Mouse (Mus musculus) spleen, adult 18-20 months (tissue): ENCODE results near the gene Trio.

Experiments used
- DNase-seq, 2 experiments: peaks; one replicate each; pipeline ENCODE4 v3.0.0; 2022; ENCODE audit warnings: mixed read lengths in 2 of 2

The Trio gene

GRCm38 (mm10) chr15:27991066-27991701 lies 34.5 kb downstream of the Trio start:
- no peak for DNase-seq

- DNase-seq, result no peak
These were observed 37.7 kb downstream of the Trio start for GRCm38 (mm10) chr15:27987979-27988378.

- DNase-seq, result no peak
These were observed 40.8 kb downstream of the Trio start for GRCm38 (mm10) chr15:27984881-27985280.

GRCm38 (mm10) chr15:27981764-27982500 lies 43.7 kb downstream of the Trio start:
- no peak for DNase-seq

GRCm38 (mm10) chr15:27981258-27981657 lies 44.4 kb downstream of the Trio start:
- no peak for DNase-seq

- no peak for DNase-seq
These were observed 45.2 kb downstream of the Trio start for GRCm38 (mm10) chr15:27980436-27980835.

- no peak for DNase-seq
These were observed 48.7 kb downstream of the Trio start for GRCm38 (mm10) chr15:27976950-27977349.

GRCm38 (mm10) chr15:27976366-27976765 lies 49.3 kb downstream of the Trio start:
- no peak for DNase-seq

- no peak for DNase-seq
These were observed 51.0 kb downstream of the Trio start for GRCm38 (mm10) chr15:27974637-27975036.

GRCm38 (mm10) chr15:27968183-27968582 lies 57.5 kb downstream of the Trio start:
- no peak for DNase-seq

GRCm38 (mm10) chr15:27967128-27967876 lies 58.3 kb downstream of the Trio start:
- no peak for DNase-seq

- DNase-seq, result no peak
These were observed 60.8 kb downstream of the Trio start for GRCm38 (mm10) chr15:27964877-27965276.

GRCm38 (mm10) chr15:27963506-27963905 lies 62.1 kb downstream of the Trio start:
- DNase-seq, result no peak

GRCm38 (mm10) chr15:27960642-27961041 lies 65.0 kb downstream of the Trio start:
- DNase-seq, result no peak

GRCm38 (mm10) chr15:27957867-27958266 lies 67.8 kb downstream of the Trio start:
- DNase-seq, result no peak

- DNase-seq, result no peak
These were observed 70.0 kb downstream of the Trio start for GRCm38 (mm10) chr15:27955614-27956013.

- no peak for DNase-seq
These were observed 71.3 kb downstream of the Trio start for GRCm38 (mm10) chr15:27954356-27954755.

- no peak for DNase-seq
These were observed 72.1 kb downstream of the Trio start for GRCm38 (mm10) chr15:27953570-27953969.

GRCm38 (mm10) chr15:27951195-27951594 lies 74.5 kb downstream of the Trio start:
- DNase-seq, result no peak

GRCm38 (mm10) chr15:27949196-27949595 lies 76.5 kb downstream of the Trio start:
- no peak for DNase-seq

- no peak for DNase-seq
These were observed 77.8 kb downstream of the Trio start for GRCm38 (mm10) chr15:27947880-27948279.

GRCm38 (mm10) chr15:27945570-27945969 lies 80.1 kb downstream of the Trio start:
- DNase-seq, result no peak

- no peak for DNase-seq
These were observed 80.8 kb downstream of the Trio start for GRCm38 (mm10) chr15:27944898-27945297.
